Mouse (Mus musculus): ENCODE measurements around the gene Slco2a1. TPM values are rescaled to one million over a fixed set of nuclear protein-coding genes. Genes with fewer than 3 reads are reported as not detected.
"Not testable (repeated sequence)": the region's sequence is repeated elsewhere in the genome, so short reads cannot be mapped to it uniquely, and the experiment has no call there.

The Slco2a1 gene
- polyA plus RNA-seq, 1 experiment = 9.1 TPM

GRCm38 (mm10) chr9:103087301-103087700, 98.8 kb downstream of the Slco2a1 start:
- H3K4me1 ChIP-seq (ENCODE audit: control insufficient read depth, insufficient read depth, low read length) = no peaks in the 10 kb centered on the region
- no peak overlapping the region for H3K4me3 ChIP-seq (ENCODE audit: insufficient read depth, low read length)
- H3K27ac ChIP-seq (ENCODE audit: insufficient read depth, low read length) = no peak overlapping the region
- TF ChIP-seq CTCF (IDR thresholded peaks at IDR 0.05; ENCODE audit: borderline replicate concordance, insufficient read depth, low read length) (no peak), POLR2A (IDR thresholded peaks at IDR 0.05; ENCODE audit: low read depth, low read length) (no peak)

GRCm38 (mm10) chr9:103088661-103089060, 100.1 kb downstream of the Slco2a1 start:
- TF ChIP-seq CTCF (IDR thresholded peaks at IDR 0.05; ENCODE audit: borderline replicate concordance, insufficient read depth, low read length) (no peak), POLR2A (IDR thresholded peaks at IDR 0.05; ENCODE audit: low read depth, low read length) (no peak)
- no peaks in the 10 kb centered on the region for H3K4me1 ChIP-seq (ENCODE audit: control insufficient read depth, insufficient read depth, low read length)
- H3K4me3 ChIP-seq (ENCODE audit: insufficient read depth, low read length) = no peak overlapping the region
- H3K27ac ChIP-seq (ENCODE audit: insufficient read depth, low read length) = no peak overlapping the region

- H3K27ac ChIP-seq (ENCODE audit: insufficient read depth, low read length) = no peak overlapping the region
- no peak overlapping the region for H3K4me3 ChIP-seq (ENCODE audit: insufficient read depth, low read length)
- no peak for TF ChIP-seq CTCF (IDR thresholded peaks at IDR 0.05; ENCODE audit: borderline replicate concordance, insufficient read depth, low read length)
- TF ChIP-seq POLR2A (IDR thresholded peaks at IDR 0.05; ENCODE audit: low read depth, low read length) = no peak
- no peaks in the 10 kb centered on the region for H3K4me1 ChIP-seq (ENCODE audit: control insufficient read depth, insufficient read depth, low read length)
Measured at GRCm38 (mm10) chr9:103090116-103090875, 101.8 kb downstream of the Slco2a1 start.

- Histone ChIP-seq H3K4me3 (ENCODE audit: insufficient read depth, low read length) (no peak overlapping the region), H3K4me1 (ENCODE audit: control insufficient read depth, insufficient read depth, low read length) (no peaks in the 10 kb centered on the region), H3K27ac (ENCODE audit: insufficient read depth, low read length) (no peak overlapping the region)
- TF ChIP-seq CTCF (IDR thresholded peaks at IDR 0.05; ENCODE audit: borderline replicate concordance, insufficient read depth, low read length) (no peak), POLR2A (IDR thresholded peaks at IDR 0.05; ENCODE audit: low read depth, low read length) (no peak)
Measured at GRCm38 (mm10) chr9:103091039-103091883, 102.7 kb downstream of the Slco2a1 start.

- no peak overlapping the region for H3K27ac ChIP-seq (ENCODE audit: insufficient read depth, low read length)
- H3K4me1 ChIP-seq (ENCODE audit: control insufficient read depth, insufficient read depth, low read length) = no peaks in the 10 kb centered on the region
- H3K4me3 ChIP-seq (ENCODE audit: insufficient read depth, low read length) = peak overlapping the region; percentile 22; the same call in 1 of the 2 replicates
- TF ChIP-seq CTCF (IDR thresholded peaks at IDR 0.05; ENCODE audit: borderline replicate concordance, insufficient read depth, low read length) (peak; percentile 97), POLR2A (IDR thresholded peaks at IDR 0.05; ENCODE audit: low read depth, low read length) (no peak; the same call in 1 of the 2 replicates)
Measured at GRCm38 (mm10) chr9:103092248-103092647, 103.7 kb downstream of the Slco2a1 start.

GRCm38 (mm10) chr9:103093681-103094080, 105.2 kb downstream of the Slco2a1 start:
- no peak for TF ChIP-seq POLR2A (IDR thresholded peaks at IDR 0.05; ENCODE audit: low read depth, low read length)
- TF ChIP-seq CTCF (IDR thresholded peaks at IDR 0.05; ENCODE audit: borderline replicate concordance, insufficient read depth, low read length) = no peak
- no peak overlapping the region for H3K4me3 ChIP-seq (ENCODE audit: insufficient read depth, low read length)
- H3K27ac ChIP-seq (ENCODE audit: insufficient read depth, low read length) = no peak overlapping the region
- H3K4me1 ChIP-seq (ENCODE audit: control insufficient read depth, insufficient read depth, low read length) = no peaks in the 10 kb centered on the region

- H3K4me1 ChIP-seq (ENCODE audit: control insufficient read depth, insufficient read depth, low read length); H3K27ac ChIP-seq (ENCODE audit: insufficient read depth, low read length): not testable (repeated sequence)
- H3K4me3 ChIP-seq (ENCODE audit: insufficient read depth, low read length) = peak overlapping the region; percentile 39
Measured at GRCm38 (mm10) chr9:103108341-103108798, 119.9 kb downstream of the Slco2a1 start.

GRCm38 (mm10) chr9:103108943-103109670, 120.6 kb downstream of the Slco2a1 start:
- peak overlapping the region; percentile 54 for H3K4me3 ChIP-seq (ENCODE audit: insufficient read depth, low read length)
- TF ChIP-seq CTCF (IDR thresholded peaks at IDR 0.05; ENCODE audit: borderline replicate concordance, insufficient read depth, low read length) (no peak), POLR2A (IDR thresholded peaks at IDR 0.05; ENCODE audit: low read depth, low read length) (no peak)
- H3K27ac ChIP-seq (ENCODE audit: insufficient read depth, low read length) = no peak overlapping the region
- no peaks in the 10 kb centered on the region for H3K4me1 ChIP-seq (ENCODE audit: control insufficient read depth, insufficient read depth, low read length)

GRCm38 (mm10) chr9:103109911-103110310, 121.4 kb downstream of the Slco2a1 start:
- H3K4me3 ChIP-seq (ENCODE audit: insufficient read depth, low read length) = no peak overlapping the region
- no peak overlapping the region for H3K27ac ChIP-seq (ENCODE audit: insufficient read depth, low read length)
- no peaks in the 10 kb centered on the region for H3K4me1 ChIP-seq (ENCODE audit: control insufficient read depth, insufficient read depth, low read length)
- TF ChIP-seq CTCF (IDR thresholded peaks at IDR 0.05; ENCODE audit: borderline replicate concordance, insufficient read depth, low read length) (no peak), POLR2A (IDR thresholded peaks at IDR 0.05; ENCODE audit: low read depth, low read length) (no peak)
